Mouse (Mus musculus): ENCODE data around the gene Gm3298. TPM values are rescaled to one million over a fixed set of nuclear protein-coding genes. Genes with fewer than 3 reads are reported as not detected.
"Not testable (repeated sequence)": the region's sequence is repeated elsewhere in the genome, so short reads cannot be mapped to it uniquely, and the experiment has no call there.

Gene Gm3298
- not detected for total RNA-seq (2021)
- not detected in 2 replicates for polyA plus RNA-seq (2012; rRNA removed)
- long read RNA-seq: 0 reads

- DNase-seq; H3K36me3 ChIP-seq (ENCODE audit: control insufficient read depth, insufficient read depth, low read length); H3K79me2 ChIP-seq (replicated peaks; ENCODE audit: control insufficient read depth, insufficient read depth, low read length); intact Hi-C loops (cut with DNase I); H3K4me1 ChIP-seq (ENCODE audit: control insufficient read depth, insufficient read depth, low read length); H3K27ac ChIP-seq; H3K27me3 ChIP-seq (ENCODE audit: control insufficient read depth, insufficient read depth, low read length); H3K9ac ChIP-seq (ENCODE audit: low read depth, low read length); H3K4me3 ChIP-seq: not testable (repeated sequence)
- 55% methylated on average over 1 of the region's 2 CpGs for WGBS
These were observed at the start of gene Gm3298 for GRCm38 (mm10) chr14:5015591-5015990. Gene Gm3298 (plus strand): TSS chr14:5015891.

- H3K9ac ChIP-seq (ENCODE audit: low read depth, low read length); H3K36me3 ChIP-seq (ENCODE audit: control insufficient read depth, insufficient read depth, low read length); intact Hi-C loops (cut with DNase I); H3K79me2 ChIP-seq (replicated peaks; ENCODE audit: control insufficient read depth, insufficient read depth, low read length); H3K27ac ChIP-seq; DNase-seq; H3K27me3 ChIP-seq (ENCODE audit: control insufficient read depth, insufficient read depth, low read length); H3K4me1 ChIP-seq (ENCODE audit: control insufficient read depth, insufficient read depth, low read length); H3K4me3 ChIP-seq: not testable (repeated sequence)
These were observed 32.1 kb upstream of the Gm3298 start, which contains the start of gene Gm8297 for GRCm38 (mm10) chr14:4983635-4984034. Gene Gm8297 (plus strand): TSS chr14:4983935.

GRCm38 (mm10) chr14:5050329-5050728 lies 34.6 kb downstream of the Gm3298 start, which contains the start of gene 4930555G01Rik:
Gene 4930555G01Rik (plus strand): TSS chr14:5050629.
- WGBS: no CpG with 5 or more reads among the region's 3 CpGs
- DNase-seq; H3K27ac ChIP-seq; H3K9ac ChIP-seq (ENCODE audit: low read depth, low read length); H3K36me3 ChIP-seq (ENCODE audit: control insufficient read depth, insufficient read depth, low read length); H3K27me3 ChIP-seq (ENCODE audit: control insufficient read depth, insufficient read depth, low read length); H3K79me2 ChIP-seq (replicated peaks; ENCODE audit: control insufficient read depth, insufficient read depth, low read length); H3K4me3 ChIP-seq; intact Hi-C loops (cut with DNase I); H3K4me1 ChIP-seq (ENCODE audit: control insufficient read depth, insufficient read depth, low read length): not testable (repeated sequence)

Other genes starting within 250 kb of the Gm3298 start
- not detected for gene Gm9602, start 239.6 kb upstream of the Gm3298 start, total RNA-seq (2021)
- 0.08 TPM in 1 of 2 replicates, not detected in the other for gene Gm9602, start 239.6 kb upstream of the Gm3298 start, polyA plus RNA-seq (2012; rRNA removed)
- not detected for gene Gm3269, start 177.8 kb upstream of the Gm3298 start, total RNA-seq (2021)
- gene Gm3269, start 177.8 kb upstream of the Gm3298 start, polyA plus RNA-seq (2012; rRNA removed): not detected in 2 replicates
- gene Gm3264, start 160.3 kb upstream of the Gm3298 start, total RNA-seq (2021): 1 to 10 TPM in 1 of 2 experiments, under 1 TPM in 1; 0.52 to 2.4 TPM
- gene Gm3264, start 160.3 kb upstream of the Gm3298 start, polyA plus RNA-seq (2012; rRNA removed): not detected in 2 replicates
- gene Gm3278, start 123.5 kb upstream of the Gm3298 start, total RNA-seq (2021): not detected
- gene Gm3278, start 123.5 kb upstream of the Gm3298 start, polyA plus RNA-seq (2012; rRNA removed): not detected in 2 replicates
- not detected for gene Gm8297, start 32.0 kb upstream of the Gm3298 start, total RNA-seq (2021)
- not detected in 2 replicates for gene Gm8297, start 32.0 kb upstream of the Gm3298 start, polyA plus RNA-seq (2012; rRNA removed)
- not detected for gene 4930555G01Rik, start 34.7 kb downstream of the Gm3298 start, total RNA-seq (2021)
- not detected in 2 replicates for gene 4930555G01Rik, start 34.7 kb downstream of the Gm3298 start, polyA plus RNA-seq (2012; rRNA removed)
- gene Gm8281, start 55.1 kb downstream of the Gm3298 start, total RNA-seq (2021): under 1 TPM; 0.16 TPM
- 0.16 and 1.00 TPM in 2 replicates for gene Gm8281, start 55.1 kb downstream of the Gm3298 start, polyA plus RNA-seq (2012; rRNA removed)
- not detected for gene Gm8279, start 115.6 kb downstream of the Gm3298 start, total RNA-seq (2021)
- gene Gm8279, start 115.6 kb downstream of the Gm3298 start, polyA plus RNA-seq (2012; rRNA removed): not detected in 2 replicates
- gene Gm3317, start 148.6 kb downstream of the Gm3298 start, total RNA-seq (2021): not detected
- gene Gm3317, start 148.6 kb downstream of the Gm3298 start, polyA plus RNA-seq (2012; rRNA removed): not detected in 2 replicates
- gene Gm8271, start 169.9 kb downstream of the Gm3298 start, total RNA-seq (2021): not detected
- not detected in 2 replicates for gene Gm8271, start 169.9 kb downstream of the Gm3298 start, polyA plus RNA-seq (2012; rRNA removed)
- gene Gm3526, start 244.7 kb downstream of the Gm3298 start, total RNA-seq (2021): not detected
- gene Gm3526, start 244.7 kb downstream of the Gm3298 start, polyA plus RNA-seq (2012; rRNA removed): 0.06 TPM in 1 of 2 replicates, not detected in the other

Data from heart, adult 2 months (tissue).